Mouse (Mus musculus) T-helper 1 cell (primary cell): ENCODE data around the gene Isg20l2.
"Not testable (repeated sequence)": the region's sequence is repeated elsewhere in the genome, so short reads cannot be mapped to it uniquely, and the experiment has no call there.

Experiments used
- in situ Hi-C: fragments of 300-600 bp; cut with MboI, MseI; formaldehyde crosslinking; loops from one replicate; pipeline ENCODE4 v1.15.1; 2025; ENCODE audit warnings: high pct_unique_total_duplicates

The Isg20l2 gene

GRCm38 (mm10) chr3:87930078-87930795 lies at the start of gene Isg20l2, which contains the start of gene Rrnad1:
Gene Isg20l2 (plus strand): TSS chr3:87930314.
Gene Rrnad1 (minus strand): TSS chr3:87930717.
- in situ Hi-C loops: loop anchor here (10.0 kb wide), 2 partner anchors 55 to 1395 kb away; no protein-coding TSS in a partner anchor

DNA sequence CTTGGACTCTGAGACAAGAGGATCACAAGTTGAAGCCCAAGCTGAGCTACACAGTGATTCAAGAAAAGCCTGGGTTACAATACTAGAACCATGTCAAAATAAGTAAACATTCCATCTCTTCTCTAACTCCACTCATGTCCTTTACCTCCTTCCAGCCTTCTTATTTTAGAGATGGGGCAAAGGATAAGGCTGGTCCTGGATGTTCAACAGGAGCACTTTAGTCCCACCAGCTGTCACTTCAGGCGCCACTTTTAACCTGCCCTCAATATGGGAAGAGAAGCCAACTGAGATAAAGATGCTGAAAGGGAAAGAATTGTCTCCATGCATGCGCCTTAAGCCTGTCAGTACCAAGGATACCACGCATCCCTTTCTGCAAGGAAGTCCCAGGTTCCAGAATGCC lies 45.8 kb upstream of the Isg20l2 start:
- in situ Hi-C loops: no loop called here

DNA sequence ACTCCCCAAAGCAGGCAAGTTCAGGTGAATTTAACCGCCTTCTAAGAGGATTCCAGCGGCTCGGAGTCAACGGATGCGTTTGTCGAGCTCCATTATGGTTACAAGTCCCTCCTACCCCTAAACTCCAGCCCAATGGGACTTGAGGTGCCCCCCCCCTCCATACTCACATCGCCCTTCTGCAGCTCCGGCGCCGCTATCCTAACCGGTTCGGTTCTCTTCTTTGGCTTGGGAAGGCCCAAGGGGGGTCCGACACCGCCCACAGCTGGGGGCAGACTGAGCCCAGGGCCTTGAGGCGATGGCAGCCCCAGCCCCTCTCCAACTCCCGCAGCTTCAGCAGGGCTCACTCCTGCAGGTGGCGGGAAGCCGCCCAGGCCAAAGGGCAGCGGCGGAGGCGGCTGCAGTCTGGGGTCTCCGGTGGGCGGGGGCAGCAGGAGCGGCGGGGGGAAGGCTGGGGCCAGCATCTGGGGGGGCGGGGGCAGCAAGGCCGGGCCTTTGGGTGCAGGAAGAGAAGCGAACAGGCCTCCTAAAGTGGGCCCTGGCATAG lies 45.3 kb upstream of the Isg20l2 start:
- in situ Hi-C loops: no loop called here

DNA sequence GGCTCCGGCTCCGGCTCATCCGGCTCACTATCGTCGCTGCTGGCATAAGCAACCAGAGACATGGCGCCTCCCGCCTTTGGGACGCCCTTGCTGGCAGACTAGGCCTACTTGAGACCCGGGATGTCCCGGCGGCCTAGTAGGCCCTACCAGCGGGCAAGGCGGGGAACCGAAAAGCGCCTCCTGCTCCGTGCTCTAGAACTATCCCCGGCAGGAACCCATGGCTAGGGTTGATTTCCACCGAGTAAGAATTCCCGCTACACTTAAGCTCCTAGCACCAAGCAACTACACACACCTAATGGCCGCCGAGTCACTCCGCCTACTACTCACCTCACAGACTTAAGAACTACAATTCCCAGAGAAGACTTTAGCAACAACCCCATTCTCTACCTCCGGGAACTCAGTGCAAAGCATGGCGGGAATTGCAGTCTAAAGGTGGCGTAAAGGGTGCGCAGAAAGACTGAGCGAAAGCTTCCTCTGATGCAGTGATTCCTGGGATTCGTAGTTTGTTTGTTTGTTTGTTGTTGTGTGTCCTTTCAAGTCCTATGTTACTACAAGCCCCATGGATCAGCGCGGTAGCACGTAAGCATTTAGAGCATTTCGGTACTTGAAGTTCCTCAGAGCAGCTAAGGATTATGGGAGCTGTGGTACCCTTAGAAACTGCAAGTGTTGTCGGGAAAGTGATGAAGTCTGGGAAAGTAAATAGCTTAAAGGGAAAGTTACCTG lies 44.7 kb upstream of the Isg20l2 start, which contains the start of gene Prcc:
Gene Prcc (minus strand): TSS at position 328 of the 723 bp plus-strand sequence.
- in situ Hi-C loops: no loop called here

GRCm38 (mm10) chr3:87886004-87886365 lies 44.1 kb upstream of the Isg20l2 start:
- in situ Hi-C loops: no loop called here

GRCm38 (mm10) chr3:87886416-87886815 lies 43.7 kb upstream of the Isg20l2 start:
- in situ Hi-C loops: no loop called here

GRCm38 (mm10) chr3:87887400-87887799 lies 42.7 kb upstream of the Isg20l2 start:
- in situ Hi-C loops: not testable (repeated sequence)

DNA sequence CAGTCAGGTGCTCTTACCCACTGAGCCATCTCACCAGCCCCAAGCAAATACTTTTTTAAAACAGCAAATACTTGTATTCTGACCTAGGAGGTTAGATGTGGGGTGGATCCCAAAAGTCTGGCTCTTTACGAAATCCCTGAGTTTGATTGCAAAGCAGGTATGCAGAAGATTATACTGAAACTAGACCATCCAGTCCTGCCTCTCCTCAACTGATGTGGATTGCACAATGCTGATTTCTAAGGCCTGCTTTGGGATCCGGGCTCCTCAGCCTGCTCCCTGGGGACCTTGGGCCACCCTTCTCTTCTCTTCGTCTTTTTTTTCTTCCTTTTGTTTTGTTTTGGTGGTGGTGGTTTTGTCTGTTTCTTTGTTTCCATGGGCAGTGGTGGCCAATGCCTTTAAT lies 38.6 kb upstream of the Isg20l2 start:
- in situ Hi-C loops: no loop called here

- in situ Hi-C loops: no loop called here
Measured at GRCm38 (mm10) chr3:87893367-87893905, 36.7 kb upstream of the Isg20l2 start.

- in situ Hi-C loops: no loop called here
Measured at GRCm38 (mm10) chr3:87899266-87899665, 30.8 kb upstream of the Isg20l2 start.

DNA sequence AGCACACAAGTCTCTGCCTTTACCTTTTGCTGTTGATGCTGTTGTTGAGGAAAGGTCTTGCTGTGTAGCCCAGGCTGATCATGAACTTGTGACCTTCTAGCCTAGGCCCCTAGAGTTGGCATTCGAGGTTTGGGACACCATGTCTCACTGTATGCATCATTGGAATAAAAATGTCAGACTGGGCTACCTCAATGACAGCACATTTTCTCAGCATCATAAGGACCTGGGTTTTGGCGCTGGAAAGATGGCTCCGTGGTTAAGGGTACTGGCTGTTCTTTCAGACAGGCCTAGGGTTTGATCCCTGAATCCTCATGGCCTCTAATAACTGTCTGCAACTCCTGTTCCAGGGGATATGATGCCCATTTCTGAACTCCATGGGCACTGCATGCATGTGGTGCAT lies 30.3 kb upstream of the Isg20l2 start:
- in situ Hi-C loops: no loop called here

- in situ Hi-C loops: no loop called here
Measured at GRCm38 (mm10) chr3:87901036-87901624, 29.0 kb upstream of the Isg20l2 start.

DNA sequence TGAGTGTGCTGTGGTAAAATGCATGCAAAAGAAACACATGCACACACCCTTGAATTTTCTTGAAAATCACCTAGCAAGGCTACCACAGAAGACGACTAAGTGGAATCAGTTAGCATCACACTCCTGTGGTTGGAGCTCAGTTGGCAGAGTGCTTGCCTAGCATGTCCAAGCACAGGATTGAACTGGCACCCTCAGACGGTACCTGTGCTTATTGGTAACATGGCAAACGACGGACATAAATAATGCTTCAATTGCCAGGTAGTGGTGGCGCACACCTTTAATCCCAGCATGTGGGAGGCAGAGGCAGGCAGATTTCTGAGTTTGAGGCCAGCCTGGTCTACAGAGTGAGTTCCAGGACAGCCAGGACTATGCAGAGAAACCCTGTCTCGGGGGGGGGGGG lies 28.2 kb upstream of the Isg20l2 start:
- in situ Hi-C loops: not testable (repeated sequence)

DNA sequence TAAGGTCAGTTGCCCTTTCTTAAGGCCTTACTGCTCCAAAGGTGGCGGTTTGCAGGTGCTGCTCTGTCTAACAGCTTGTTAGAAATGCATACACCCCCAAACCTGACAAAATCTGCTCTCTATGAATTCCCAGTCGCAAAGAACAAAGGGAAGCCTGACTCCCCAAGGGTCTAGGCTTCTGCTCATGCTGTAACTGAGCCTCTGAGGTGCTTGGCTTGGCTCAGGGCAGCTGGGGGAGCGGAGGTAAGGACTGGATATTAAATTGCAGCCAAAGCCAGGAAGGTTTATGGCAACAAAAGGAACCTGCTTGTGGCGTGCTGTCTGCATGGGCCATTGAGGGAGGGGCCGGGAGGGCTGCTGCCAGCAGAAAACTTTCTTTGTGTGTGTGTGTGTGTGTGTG lies 26.3 kb upstream of the Isg20l2 start:
- in situ Hi-C loops: no loop called here

DNA sequence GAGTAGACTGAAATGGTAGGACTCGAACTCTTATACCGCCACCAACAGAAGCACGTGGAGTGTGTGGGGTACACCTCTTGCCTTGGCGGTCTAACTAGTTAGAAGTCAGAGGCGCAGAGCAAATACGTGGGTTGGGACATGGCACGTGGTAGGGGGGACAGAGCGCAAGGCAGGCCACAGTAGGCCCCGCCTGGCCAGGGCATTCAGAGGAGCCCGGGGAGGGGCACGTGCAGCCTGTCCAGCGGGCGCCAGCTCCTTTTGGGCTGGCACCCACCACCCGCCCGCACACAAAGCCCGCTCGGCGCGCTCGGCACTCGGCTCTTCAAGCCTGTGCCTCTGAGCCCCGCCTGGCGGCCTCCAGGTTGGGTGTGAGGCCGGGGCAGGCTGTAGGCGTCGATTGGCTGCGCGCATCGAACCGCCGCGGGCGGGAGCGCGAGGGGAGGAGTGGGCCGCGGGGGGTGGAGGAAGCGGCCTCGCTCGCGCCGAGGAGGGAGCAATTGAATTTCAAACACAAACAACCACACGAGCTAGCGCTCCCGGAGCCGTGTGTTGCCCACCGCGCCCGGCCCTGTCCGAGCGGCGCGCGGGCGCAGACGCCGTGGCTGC lies 24.1 kb upstream of the Isg20l2 start, which contains the start of gene Hdgf:
Gene Hdgf (plus strand): TSS at position 442 of the 606 bp plus-strand sequence.
- in situ Hi-C loops: no loop called here

DNA sequence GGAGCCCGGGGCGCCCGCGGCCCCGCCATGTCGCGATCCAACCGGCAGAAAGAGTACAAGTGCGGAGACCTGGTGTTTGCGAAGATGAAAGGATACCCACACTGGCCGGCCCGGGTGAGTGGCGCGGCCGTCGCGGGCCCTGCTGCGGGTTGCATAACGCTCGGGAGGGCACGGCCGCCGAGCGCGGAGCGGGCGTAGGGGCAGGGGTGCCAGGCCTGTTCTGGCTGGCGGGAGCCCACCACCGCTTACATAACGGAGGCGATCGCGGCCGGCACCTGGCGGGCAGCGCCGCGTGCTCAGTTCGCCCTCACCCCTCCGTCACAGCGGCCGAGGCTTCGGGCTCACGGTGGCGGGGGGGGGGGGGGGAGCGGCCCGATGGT lies 23.5 kb upstream of the Isg20l2 start:
- in situ Hi-C loops: no loop called here

DNA sequence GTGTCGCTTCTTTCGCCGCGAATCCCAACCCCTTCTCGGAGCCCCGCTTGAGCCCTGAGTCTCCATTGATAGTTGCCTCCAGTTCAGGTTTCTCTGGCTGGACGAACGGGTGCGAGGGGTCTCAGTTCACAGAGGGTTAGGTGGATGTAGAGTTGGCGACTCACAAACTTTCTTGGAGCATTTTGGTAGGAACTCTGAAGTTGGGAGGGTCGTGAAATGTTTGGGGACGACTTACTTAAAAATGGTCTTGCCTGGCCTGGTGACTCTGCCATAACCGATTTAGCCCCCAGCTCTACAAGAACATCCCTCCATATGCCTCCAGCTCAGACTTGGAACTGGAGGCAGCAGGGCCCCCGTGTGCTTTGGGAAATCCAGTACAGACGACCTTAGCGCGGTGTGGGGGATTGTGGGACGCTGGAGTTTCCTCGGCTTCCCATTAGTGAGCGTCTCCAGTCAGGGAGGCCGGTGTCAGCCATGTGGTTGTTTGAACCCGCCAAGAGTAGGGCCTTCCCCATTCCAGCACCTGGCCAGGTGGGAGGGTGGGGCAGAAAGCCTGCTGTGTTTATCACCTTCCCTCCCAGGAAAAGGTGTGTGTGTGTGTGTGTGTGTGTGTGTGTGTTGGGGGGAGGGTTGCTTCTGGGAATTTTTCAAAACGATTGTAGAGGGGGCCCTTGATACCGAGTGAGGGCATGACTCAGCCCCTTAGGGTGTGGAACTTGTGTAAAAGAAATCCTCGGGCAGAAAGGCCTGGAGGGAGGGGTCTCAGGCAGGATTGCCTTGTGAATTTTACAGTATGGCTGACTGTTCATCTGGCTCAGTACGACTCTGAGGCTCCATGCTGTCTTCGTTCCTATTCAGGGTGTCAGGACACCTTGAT lies 22.9 kb upstream of the Isg20l2 start:
- in situ Hi-C loops: no loop called here

DNA sequence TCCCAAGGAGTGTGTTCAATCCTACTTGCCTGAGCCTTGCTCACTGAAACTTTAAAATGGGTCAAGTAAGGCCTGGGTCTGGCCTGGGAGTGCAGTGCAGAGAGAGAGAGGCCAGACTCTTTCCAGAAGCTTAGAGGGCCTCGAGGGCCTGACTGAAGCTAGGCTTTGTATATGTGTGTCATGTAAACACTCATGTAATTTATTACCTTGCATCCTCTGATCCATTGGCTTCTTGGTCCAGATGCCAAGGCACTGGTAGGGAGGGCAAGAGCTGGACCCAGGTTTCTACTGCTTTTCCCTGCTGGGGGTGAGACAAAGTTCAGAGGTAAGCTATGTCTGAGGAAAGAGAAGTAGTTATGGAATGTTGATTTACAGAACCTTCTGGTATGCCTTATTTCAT lies 22.2 kb upstream of the Isg20l2 start:
- in situ Hi-C loops: no loop called here

- in situ Hi-C loops: no loop called here
Measured at GRCm38 (mm10) chr3:87909381-87909780, 20.7 kb upstream of the Isg20l2 start.

- in situ Hi-C loops: no loop called here
Measured at GRCm38 (mm10) chr3:87909874-87910273, 20.2 kb upstream of the Isg20l2 start.
